Mouse (Mus musculus) CH12.LX (cell line): ENCODE data around the gene Plscr2. TPM values are rescaled to one million over a fixed set of nuclear protein-coding genes. Genes with fewer than 3 reads are reported as not detected.

ENCODE experiments used
- DNase-seq: peaks from one replicate; pipeline ENCODE4 v3.0.0-alpha.2; 2013; ENCODE audit errors: extremely low read depth
- H3K27ac ChIP-seq: 2 replicates; pipeline ENCODE4 v1.5.1; 2012; ENCODE audit warnings: low read depth, mild to moderate bottlenecking, control low read depth, moderate library complexity; ENCODE audit not compliant: insufficient read depth
- H3K27me3 ChIP-seq: replicated peaks from 2 replicates; pipeline ENCODE3; 2012; ENCODE audit warnings: inconsistent platforms
- H3K36me3 ChIP-seq, 2 experiments: replicated peaks in 1 of 2; 2 replicates each; pipeline versions ENCODE3 to v1.6.1; 2012; ENCODE audit warnings: inconsistent platforms in 1 of 2, low read length in 1 of 2, mild to moderate bottlenecking in 1 of 2, mixed read lengths in 1 of 2, moderate library complexity in 1 of 2; ENCODE audit not compliant: control insufficient read depth in 1 of 2, insufficient read depth in 1 of 2
- H3K4me1 ChIP-seq, 2 experiments: 2 replicates each; pipeline ENCODE4 v1.6.1; 2012; ENCODE audit warnings: inconsistent platforms in 1 of 2, moderate library complexity in 1 of 2; ENCODE audit not compliant: insufficient read depth in 2 of 2, control insufficient read depth in 1 of 2
- H3K4me2 ChIP-seq: 2 replicates; pipeline ENCODE4 v1.6.1; 2012; ENCODE audit warnings: low read depth, mild to moderate bottlenecking, control low read depth; ENCODE audit not compliant: poor library complexity, insufficient read depth, severe bottlenecking
- H3K4me3 ChIP-seq, 3 experiments: fragments of 150-350 bp in 1 of 3; sonication (generic) in 1 of 3; replicated peaks in 1 of 3; 2 replicates each; pipeline versions ENCODE3 to v1.5.1; 2011 to 2012; ENCODE audit warnings: low read depth in 2 of 3, low read length in 2 of 3, mild to moderate bottlenecking in 2 of 3, moderate library complexity in 2 of 3, control low read depth in 1 of 3, improper control_type of control experiment in 1 of 3, inconsistent platforms in 1 of 3, mixed read lengths in 1 of 3; ENCODE audit not compliant: poor library complexity in 1 of 3
- H3K79me2 ChIP-seq: replicated peaks from 2 replicates; pipeline ENCODE4 v1.6.1; 2012; ENCODE audit warnings: mild to moderate bottlenecking, moderate library complexity; ENCODE audit not compliant: control insufficient read depth, poor library complexity, insufficient read depth, severe bottlenecking; ENCODE audit errors: extremely low read depth
- H3K9ac ChIP-seq: 2 replicates; pipeline ENCODE4 v1.6.1; 2012; ENCODE audit warnings: low read depth, mild to moderate bottlenecking, control low read depth, moderate library complexity; ENCODE audit not compliant: insufficient read depth
- H3K9me3 ChIP-seq: replicated peaks from 2 replicates; pipeline ENCODE3; 2012; ENCODE audit warnings: low read length, inconsistent platforms, mixed read lengths
- CHD1 ChIP-seq: IDR thresholded peaks from 2 replicates; pipeline ENCODE4 v1.6.1; 2012; ENCODE audit warnings: low read depth, low read length, improper control_type of control experiment, inconsistent platforms
- CTCF ChIP-seq, 2 experiments: IDR thresholded peaks in 1 of 2; conservative IDR thresholded peaks in 1 of 2; 2 replicates each; pipeline ENCODE4 v1.5.1; 2011 to 2012; ENCODE audit warnings: low read depth in 2 of 2, low read length in 2 of 2, improper control_type of control experiment in 1 of 2, inconsistent platforms in 1 of 2, mild to moderate bottlenecking in 1 of 2, moderate library complexity in 1 of 2
- ELF1 ChIP-seq: IDR thresholded peaks from 2 replicates; pipeline ENCODE4 v1.6.1; 2014; ENCODE audit warnings: low read depth, mild to moderate bottlenecking, inconsistent platforms, low read length, improper control_type of control experiment
- EP300 ChIP-seq: IDR thresholded peaks from 2 replicates; pipeline ENCODE4 v1.6.1; 2011; ENCODE audit warnings: low read length, improper control_type of control experiment
- IRF4 ChIP-seq: IDR thresholded peaks from 2 replicates; pipeline ENCODE4 v1.6.1; 2014; ENCODE audit warnings: low read depth, mild to moderate bottlenecking, inconsistent platforms, low read length, improper control_type of control experiment
- JUND ChIP-seq: conservative IDR thresholded peaks from 2 replicates; pipeline ENCODE4 v1.6.1; 2011; ENCODE audit warnings: low read depth, low read length, improper control_type of control experiment
- KAT2A ChIP-seq: IDR thresholded peaks from 2 replicates; pipeline ENCODE4 v1.6.1; 2012; ENCODE audit warnings: low read length, improper control_type of control experiment, inconsistent platforms; ENCODE audit not compliant: insufficient replicate concordance
- MAX ChIP-seq: IDR thresholded peaks from 2 replicates; pipeline ENCODE4 v1.6.1; 2011; ENCODE audit warnings: low read length, improper control_type of control experiment
- MEF2A ChIP-seq: IDR thresholded peaks from 2 replicates; pipeline ENCODE4 v1.6.1; 2014; ENCODE audit warnings: low read depth, mild to moderate bottlenecking, inconsistent platforms, low read length, improper control_type of control experiment, borderline replicate concordance
- NELFE ChIP-seq: IDR thresholded peaks from 2 replicates; pipeline ENCODE4 v1.6.1; 2011; ENCODE audit warnings: low read depth, low read length, improper control_type of control experiment
- NRF1 ChIP-seq: IDR thresholded peaks from 2 replicates; pipeline ENCODE4 v1.6.1; 2014; ENCODE audit warnings: low read depth, mild to moderate bottlenecking, inconsistent platforms, low read length, improper control_type of control experiment, moderate library complexity
- POLR2A ChIP-seq: IDR thresholded peaks from 2 replicates; pipeline ENCODE4 v1.6.1; 2011; ENCODE audit warnings: low read depth, mild to moderate bottlenecking, improper control_type of control experiment, low read length
- POLR2AphosphoS2 ChIP-seq: IDR thresholded peaks from 2 replicates; pipeline ENCODE4 v1.6.1; 2011; ENCODE audit warnings: low read depth, low read length, improper control_type of control experiment
- RAD21 ChIP-seq: IDR thresholded peaks from 2 replicates; pipeline ENCODE4 v1.6.1; 2011; ENCODE audit warnings: low read depth, mild to moderate bottlenecking, low read length, improper control_type of control experiment, moderate library complexity
- RCOR1 ChIP-seq: conservative IDR thresholded peaks from 2 replicates; pipeline ENCODE4 v1.6.1; 2012; ENCODE audit warnings: low read depth, mild to moderate bottlenecking, inconsistent platforms, low read length, improper control_type of control experiment
- TCF12 ChIP-seq: IDR thresholded peaks from 2 replicates; pipeline ENCODE4 v1.6.1; 2014; ENCODE audit warnings: low read depth, mild to moderate bottlenecking, inconsistent platforms, low read length, improper control_type of control experiment
- UBTF ChIP-seq: IDR thresholded peaks from 2 replicates; pipeline ENCODE4 v1.6.1; 2012; ENCODE audit warnings: low read depth, mild to moderate bottlenecking, inconsistent platforms, low read length, improper control_type of control experiment, moderate library complexity
- ZKSCAN1 ChIP-seq: IDR thresholded peaks from 2 replicates; pipeline ENCODE4 v1.6.1; 2012; ENCODE audit warnings: low read depth, inconsistent platforms, low read length, improper control_type of control experiment, borderline replicate concordance
- ZNF384 ChIP-seq: IDR thresholded peaks from 2 replicates; pipeline ENCODE4 v1.6.1; 2012; ENCODE audit warnings: low read depth, low read length, improper control_type of control experiment, inconsistent platforms
- dilution Hi-C: fragments of 300-500 bp; cut with MboI; formaldehyde crosslinking; loops from 2 replicates; pipeline ENCODE4 v1.14.3; 2020; ENCODE audit warnings: low sequenced_read_pairs; ENCODE audit not compliant: extremely low pct_unique_long_range_greater_than_20kb, extremely low pct_ligation_motif_present
- in situ Hi-C: fragments of 300-500 bp; cut with MboI; formaldehyde crosslinking; loops from 3 replicates; pipeline ENCODE4 v1.14.3; 2019; ENCODE audit warnings: low sequenced_read_pairs, low pct_ligation_motif_present, low pct_unique_long_range_greater_than_20kb, mixed read lengths
- polyA plus RNA-seq: library from polyadenylated mRNA; unstranded; fragments of >175 nt; gene quantifications from 2 replicates; pipeline ENCODE4 v1.2.1, GENCODE M21; 2012; ENCODE audit warnings: low read depth; ENCODE audit not compliant: insufficient read length
- total RNA-seq, 2 experiments: library from RNA; depleted of rRNA; stranded (reverse); fragments of 300-350 nt in 1 of 2; fragments of >200 nt in 1 of 2; gene quantifications; 2 replicates each; pipeline ENCODE4 v1.2.3; 2012 to 2014

The Plscr2 gene
- total and polyA plus RNA-seq, 3 experiments: 0.91 to 1.4 (median 0.95) TPM

- H3K36me3 ChIP-seq: no peaks in the 10 kb centered on the region
- dilution Hi-C loops (no loop called here), in situ Hi-C loops (no loop called here)
- H3K79me2 ChIP-seq: no peaks in the 10 kb centered on the region
- H3K4me3 ChIP-seq: no peak overlapping the region
- DNase-seq: no peak
- H3K9me3 ChIP-seq: no peaks in the 10 kb centered on the region
- H3K9ac ChIP-seq: no peak overlapping the region
- no peaks in the 10 kb centered on the region for H3K27me3 ChIP-seq
- TF ChIP-seq NELFE (no peak), TCF12 (no peak), NRF1 (no peak), EP300 (no peak), UBTF (no peak), JUND (no peak), ELF1 (no peak), CTCF (conservative IDR thresholded peaks at IDR 0.05 in 1 of 2, IDR thresholded peaks at IDR 0.05 in 1 of 2; ENCODE audit: low read depth in 2 of 2, low read length in 2 of 2) (no peak), MAX (no peak), POLR2AphosphoS2 (no peak), ZKSCAN1 (no peak), RAD21 (no peak), POLR2A (no peak), MEF2A (no peak), CHD1 (no peak), ZNF384 (no peak), IRF4 (no peak), KAT2A (no peak), RCOR1 (no peak)
- H3K4me2 ChIP-seq: no peak overlapping the region
- no peak overlapping the region for H3K27ac ChIP-seq
- no peaks in the 10 kb centered on the region for H3K4me1 ChIP-seq
These were observed 63.6 kb downstream of the Plscr2 start for GRCm38 (mm10) chr9:92338954-92339353.

Other genes with a start within 250 kb of the Plscr2 start
- gene Plscr5, start 82.7 kb upstream of the Plscr2 start, total RNA-seq (2012; rRNA removed): not detected in 2 replicates
- not detected in 2 replicates for gene Plscr5, start 82.7 kb upstream of the Plscr2 start, total RNA-seq (2014; rRNA removed)
- not detected in 2 replicates for gene Plscr5, start 82.7 kb upstream of the Plscr2 start, polyA plus RNA-seq
- 206 and 403 TPM in 2 replicates for gene Plscr1, start 25.9 kb upstream of the Plscr2 start, total RNA-seq (2012; rRNA removed)
- 489 and 502 TPM in 2 replicates for gene Plscr1, start 25.9 kb upstream of the Plscr2 start, total RNA-seq (2014; rRNA removed)
- gene Plscr1, start 25.9 kb upstream of the Plscr2 start, polyA plus RNA-seq: 194 and 201 TPM in 2 replicates
- gene 1700057G04Rik, start 33.8 kb downstream of the Plscr2 start, total RNA-seq (2012; rRNA removed): not detected in 2 replicates
- 0.41 TPM in 1 of 2 replicates, not detected in the other for gene 1700057G04Rik, start 33.8 kb downstream of the Plscr2 start, total RNA-seq (2014; rRNA removed)
- gene 1700057G04Rik, start 33.8 kb downstream of the Plscr2 start, polyA plus RNA-seq: not detected in 2 replicates
- not detected in 2 replicates for gene Plscr4, start 181.8 kb downstream of the Plscr2 start, total RNA-seq (2012; rRNA removed)
- gene Plscr4, start 181.8 kb downstream of the Plscr2 start, total RNA-seq (2014; rRNA removed): 0.07 TPM in 1 of 2 replicates, not detected in the other
- gene Plscr4, start 181.8 kb downstream of the Plscr2 start, polyA plus RNA-seq: 0.10 TPM in 1 of 2 replicates, not detected in the other